Mouse (Mus musculus) layer of hippocampus, adult 8-10 months (tissue): ENCODE measurements around the gene Tbk1. TPM values are rescaled to one million over a fixed set of nuclear protein-coding genes. Genes with fewer than 3 reads are reported as not detected.

Experiments used
- DNase-seq, 2 experiments: peaks; one replicate each; pipeline ENCODE4 v3.0.0; 2022; ENCODE audit warnings: low spot score in 2 of 2
- microRNA-seq, 2 experiments: library from miRNA; unstranded; fragments of <30 nt; microRNA quantifications; one replicate each; pipeline ENCODE4 v1.2.0; 2022
- total RNA-seq, 4 experiments: library from RNA; stranded (reverse); gene quantifications; 2 replicates each; pipeline ENCODE4 v1.2.4; 2022

The Tbk1 gene
- total RNA-seq, 4 experiments from 2014 or later: 51.3 to 64.1 (median 54.2) TPM

DNA sequence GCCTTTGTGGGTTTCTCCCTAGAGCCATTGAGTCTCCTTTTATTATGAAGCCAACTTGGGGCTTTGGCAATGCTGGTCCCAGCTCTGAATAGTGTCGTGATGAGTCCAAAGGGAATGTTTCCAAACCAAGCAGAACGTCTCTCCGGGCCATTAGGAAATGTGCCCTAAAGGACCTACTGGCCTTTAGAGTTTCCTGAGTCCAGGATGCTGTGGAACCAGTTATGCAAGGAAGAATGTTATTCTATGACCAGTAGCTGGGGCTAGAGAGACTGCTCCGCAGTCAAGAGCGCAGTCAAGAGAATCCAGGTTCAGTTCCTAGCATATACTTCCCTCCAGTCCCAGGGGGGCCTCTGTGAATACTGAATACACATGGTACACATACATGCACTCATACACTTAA, 86.6 kb downstream of the Tbk1 start:
- DNase-seq: no peak

DNA sequence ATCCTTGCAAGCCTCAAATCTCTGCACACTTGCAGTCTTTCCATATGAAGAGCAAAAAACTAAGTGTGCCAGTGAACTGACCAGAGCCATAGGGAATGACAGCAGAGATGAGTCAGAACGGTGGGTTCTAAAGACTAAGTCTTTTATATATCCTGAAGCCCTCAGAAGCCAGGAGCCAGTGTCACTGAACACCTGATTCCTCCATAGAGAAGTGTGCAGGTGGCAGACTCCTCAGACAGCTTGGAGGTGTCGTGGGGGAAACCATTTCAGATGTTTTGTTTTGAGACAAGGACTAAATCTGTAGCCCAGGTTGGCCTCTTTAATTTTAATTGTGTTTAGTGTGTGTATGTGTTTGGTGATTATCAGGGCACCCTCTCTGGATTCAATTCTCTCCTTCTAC, 87.5 kb downstream of the Tbk1 start:
- DNase-seq: no peak

DNA sequence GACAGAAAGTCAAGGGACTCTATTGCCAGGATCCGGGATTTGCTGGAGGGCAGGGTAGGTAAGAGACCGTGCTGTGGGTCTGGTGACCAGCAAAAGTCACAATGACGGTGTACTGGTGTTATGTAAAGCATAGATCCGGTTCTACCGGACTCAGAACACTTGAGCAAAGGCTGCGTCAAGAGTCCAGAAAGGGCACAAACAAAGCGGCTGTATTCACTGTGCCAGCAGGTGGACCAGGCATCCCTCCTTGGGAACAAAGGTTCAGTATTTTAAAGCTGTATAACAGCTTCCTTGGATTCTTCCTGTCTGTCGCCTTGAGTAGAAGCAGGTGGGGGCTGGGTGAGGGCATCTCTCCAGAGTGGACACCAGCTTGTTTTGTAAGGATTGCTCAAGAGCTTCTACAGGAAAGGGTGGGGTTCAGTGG, 88.1 kb downstream of the Tbk1 start:
- no peak for DNase-seq

DNA sequence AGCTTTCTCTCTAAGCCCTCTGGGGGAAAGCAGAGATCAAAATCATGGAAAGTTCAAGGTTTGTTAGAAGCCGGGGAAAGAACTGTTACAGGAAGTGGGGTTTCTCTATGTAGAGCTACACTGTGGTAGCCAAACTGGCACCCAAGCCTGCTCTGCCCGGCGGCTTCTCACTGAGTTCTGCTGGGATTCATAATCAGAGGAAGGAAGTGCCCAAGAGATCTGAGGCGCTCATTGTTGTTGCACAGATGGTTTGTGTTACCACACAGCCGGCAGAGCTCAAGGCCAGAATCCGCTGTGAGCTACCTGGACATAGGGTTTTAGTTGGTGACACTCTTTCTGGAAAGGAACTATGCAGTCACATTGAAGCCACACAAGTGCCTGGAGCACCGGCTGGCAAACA, 88.6 kb downstream of the Tbk1 start:
- no peak for DNase-seq

DNA sequence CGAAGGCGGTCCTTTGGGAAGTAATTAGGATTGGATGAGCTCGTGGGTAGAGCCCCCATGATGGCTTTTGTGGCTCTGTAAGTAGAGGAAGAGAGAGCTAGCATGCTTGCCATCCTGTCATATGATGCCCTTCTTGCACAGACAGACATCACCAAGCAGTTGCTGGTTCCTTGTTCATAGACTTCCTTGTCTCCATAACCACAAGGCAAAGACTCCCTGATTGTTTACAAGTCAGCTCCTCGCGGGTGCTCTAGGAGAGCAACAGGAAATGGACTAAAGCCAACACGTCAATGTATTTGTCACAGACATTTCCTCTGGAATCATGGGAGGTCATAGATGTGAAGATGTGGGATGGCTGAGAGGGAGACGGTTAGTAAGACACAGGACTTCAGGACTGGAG, 90.0 kb downstream of the Tbk1 start:
- DNase-seq: no peak

Small RNA genes lying within 50 kb of the gene (microRNA-seq; reads per million reads assigned to microRNA genes)
- 0 reads per million in 2 experiments for gene Gm24330

Other genes with a start within 250 kb of the Tbk1 start
- 10 to 100 TPM; 38.6 to 44.0 (median 40.6) TPM for gene Tbc1d30, start 235.5 kb downstream of the Tbk1 start, total RNA-seq
- 100 to 1,000 TPM in 2 of 4 experiments, 10 to 100 TPM in 2; 86.0 to 149 (median 114) TPM for gene Gns, start 221.7 kb downstream of the Tbk1 start, total RNA-seq
- gene Rassf3, start 110.4 kb downstream of the Tbk1 start, total RNA-seq: 10 to 100 TPM in 3 of 4 experiments, 1 to 10 TPM in 1; 9.3 to 20.4 (median 15.3) TPM
- gene Xpot, start 39.5 kb upstream of the Tbk1 start, total RNA-seq: 10 to 100 TPM; 62.6 to 77.1 (median 71.6) TPM
- gene D930020B18Rik, start 54.8 kb upstream of the Tbk1 start, total RNA-seq: 1 to 10 TPM in 1 of 4 experiments, under 1 TPM in 3; 0.20 to 1.6 (median 0.34) TPM
- gene BC048403, start 153.2 kb upstream of the Tbk1 start, total RNA-seq: 10 to 100 TPM in 1 of 4 experiments, 1 to 10 TPM in 3; 9.1 to 10.8 (median 9.4) TPM